Mouse (Mus musculus) embryonic fibroblast, embryonic 13.5 days (primary cell): ENCODE data around the gene Dis3.

Experiments used
- CTCF ChIP-seq: IDR thresholded peaks from 2 replicates; pipeline ENCODE4 v1.5.1; 2011; ENCODE audit warnings: mild to moderate bottlenecking, control low read depth, low read length, moderate library complexity, borderline replicate concordance; ENCODE audit not compliant: insufficient read depth
- POLR2A ChIP-seq: IDR thresholded peaks from 2 replicates; pipeline ENCODE4 v1.6.1; 2011; ENCODE audit warnings: low read depth, mild to moderate bottlenecking, control low read depth, low read length, moderate library complexity

DNA sequence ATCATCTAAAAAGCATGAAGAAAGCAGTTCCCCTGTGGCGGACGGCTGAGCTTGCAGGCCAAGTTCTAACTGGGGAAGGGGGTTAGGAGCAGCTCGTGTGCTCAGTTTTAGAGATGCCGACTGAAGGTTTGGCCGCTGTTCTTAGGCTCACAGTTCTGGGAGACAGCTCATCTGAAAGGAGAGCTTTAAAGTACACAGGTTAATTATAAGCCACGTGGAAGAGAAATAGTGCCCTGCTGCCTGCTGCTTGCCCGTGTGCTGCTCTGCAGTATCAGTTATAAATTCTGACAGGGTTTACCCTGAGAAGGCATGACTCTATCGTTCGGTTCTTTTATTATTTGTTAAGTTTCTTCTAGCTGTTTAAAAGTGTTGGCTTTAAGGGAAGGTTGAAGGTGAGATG, 36.2 kb upstream of the Dis3 start:
- no peak for TF ChIP-seq CTCF
- TF ChIP-seq POLR2A: no peak
